Mouse (Mus musculus): ENCODE results near the gene Fto. TPM values are rescaled to one million over a fixed set of nuclear protein-coding genes. Genes with fewer than 3 reads are reported as not detected.

Fto gene
- total RNA-seq (2014; fragmentation: Nextera tagmentation) (45.7 and 50.1 TPM in 2 replicates), total RNA-seq (2017) (17.3 and 17.9 TPM in 2 replicates), polyA plus RNA-seq (2012) (10.4 and 12.2 TPM in 2 replicates)

GRCm38 (mm10) chr8:91312835-91313832, at the start of gene Fto, which contains the start of gene Rpgrip1l:
Fto (plus strand) TSS chr8:91313525.
Rpgrip1l (minus strand) TSS chr8:91313262.
- TF ChIP-seq CTCF (IDR thresholded peaks at IDR 0.05; ENCODE audit: low read depth, low read length) (peak; percentile 27; the same call in 1 of the 2 replicates), GATA2 (IDR thresholded peaks at IDR 0.05; ENCODE audit: borderline replicate concordance, low read depth, low read length) (no peak)
- H3K4me1 ChIP-seq (ENCODE audit: insufficient read depth, low read depth, low read length), result peaks cover 29% of the 10 kb centered on the region
- no peaks in the 10 kb centered on the region for H3K9me3 ChIP-seq (replicated peaks)
- peaks cover 21% of the 10 kb centered on the region for H3K36me3 ChIP-seq (replicated peaks)
- peak; percentile 71 for DNase-seq (ENCODE audit: low spot score)
- H3K27me3 ChIP-seq (ENCODE audit: insufficient read depth, low read length), result no peaks in the 10 kb centered on the region
- ATAC-seq (ENCODE audit: extremely low read depth, insufficient number of reproducible peaks, low FRiP score, poor library complexity, severe bottlenecking), result peak; percentile 95
- H3K4me3 ChIP-seq (ENCODE audit: low read depth, low read length), result peak within 1 kb of the TSS; percentile 82

DNA sequence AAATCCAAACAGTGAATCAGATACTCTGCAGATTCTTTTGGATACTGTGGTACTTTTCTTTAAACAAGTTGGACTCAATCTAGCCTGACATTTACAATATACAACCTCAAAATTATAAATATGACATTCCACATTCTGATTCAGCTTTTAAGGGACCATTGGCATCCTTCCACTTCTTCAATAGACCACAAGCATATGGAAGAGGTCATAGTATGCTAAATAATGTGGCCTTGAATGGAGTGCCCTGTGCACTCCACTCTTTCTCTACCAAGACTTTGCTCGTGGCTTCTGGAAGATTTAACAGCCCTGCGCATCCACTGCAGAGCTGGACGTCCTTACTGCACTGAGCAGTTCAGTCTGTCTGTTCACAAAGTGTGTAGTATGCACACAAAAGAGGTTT, 49.4 kb upstream of the Fto start:
- no peak for ATAC-seq (ENCODE audit: extremely low read depth, insufficient number of reproducible peaks, low FRiP score, poor library complexity, severe bottlenecking)

GRCm38 (mm10) chr8:91264564-91264963, 48.8 kb upstream of the Fto start:
- TF ChIP-seq CTCF (IDR thresholded peaks at IDR 0.05; ENCODE audit: low read depth, low read length) (no peak), GATA2 (IDR thresholded peaks at IDR 0.05; ENCODE audit: borderline replicate concordance, low read depth, low read length) (no peak), POLR2AphosphoS5 (IDR thresholded peaks at IDR 0.05; ENCODE audit: insufficient replicate concordance, low read depth, low read length) (no peak), TAL1 (conservative IDR thresholded peaks at IDR 0.05; ENCODE audit: low read depth, low read length) (no peak), GATA1 (IDR thresholded peaks at IDR 0.05; ENCODE audit: borderline replicate concordance, low read length) (no peak)
- ATAC-seq (ENCODE audit: extremely low read depth, insufficient number of reproducible peaks, low FRiP score, poor library complexity, severe bottlenecking) (no peak), DNase-seq (ENCODE audit: low spot score) (no peak)
- peaks cover 5% of the 10 kb centered on the region for H3K36me3 ChIP-seq (replicated peaks)
- H3K4me1 ChIP-seq (ENCODE audit: insufficient read depth, low read depth, low read length), result no peaks in the 10 kb centered on the region
- H3K27me3 ChIP-seq (ENCODE audit: insufficient read depth, low read length), result no peaks in the 10 kb centered on the region
- no peak overlapping the region for H3K4me3 ChIP-seq (ENCODE audit: low read depth, low read length)
- no peaks in the 10 kb centered on the region for H3K9me3 ChIP-seq (replicated peaks)

More for the DNA sequence above, 49.4 kb upstream of the Fto start:
- no peaks in the 10 kb centered on the region for H3K4me1 ChIP-seq (ENCODE audit: insufficient read depth, low read depth, low read length)
- no peaks in the 10 kb centered on the region for H3K9me3 ChIP-seq (replicated peaks)
- no peak for DNase-seq (ENCODE audit: low spot score)
- H3K27me3 ChIP-seq (ENCODE audit: insufficient read depth, low read length), result no peaks in the 10 kb centered on the region
- H3K36me3 ChIP-seq (replicated peaks), result peaks cover 5% of the 10 kb centered on the region
- TF ChIP-seq TAL1 (conservative IDR thresholded peaks at IDR 0.05; ENCODE audit: low read depth, low read length), result no peak
- TF ChIP-seq POLR2AphosphoS5 (IDR thresholded peaks at IDR 0.05; ENCODE audit: insufficient replicate concordance, low read depth, low read length), result no peak
- no peak for TF ChIP-seq GATA1 (IDR thresholded peaks at IDR 0.05; ENCODE audit: borderline replicate concordance, low read length)
- TF ChIP-seq GATA2 (IDR thresholded peaks at IDR 0.05; ENCODE audit: borderline replicate concordance, low read depth, low read length), result no peak
- no peak for TF ChIP-seq CTCF (IDR thresholded peaks at IDR 0.05; ENCODE audit: low read depth, low read length)
- no peak overlapping the region for H3K4me3 ChIP-seq (ENCODE audit: low read depth, low read length)

DNA sequence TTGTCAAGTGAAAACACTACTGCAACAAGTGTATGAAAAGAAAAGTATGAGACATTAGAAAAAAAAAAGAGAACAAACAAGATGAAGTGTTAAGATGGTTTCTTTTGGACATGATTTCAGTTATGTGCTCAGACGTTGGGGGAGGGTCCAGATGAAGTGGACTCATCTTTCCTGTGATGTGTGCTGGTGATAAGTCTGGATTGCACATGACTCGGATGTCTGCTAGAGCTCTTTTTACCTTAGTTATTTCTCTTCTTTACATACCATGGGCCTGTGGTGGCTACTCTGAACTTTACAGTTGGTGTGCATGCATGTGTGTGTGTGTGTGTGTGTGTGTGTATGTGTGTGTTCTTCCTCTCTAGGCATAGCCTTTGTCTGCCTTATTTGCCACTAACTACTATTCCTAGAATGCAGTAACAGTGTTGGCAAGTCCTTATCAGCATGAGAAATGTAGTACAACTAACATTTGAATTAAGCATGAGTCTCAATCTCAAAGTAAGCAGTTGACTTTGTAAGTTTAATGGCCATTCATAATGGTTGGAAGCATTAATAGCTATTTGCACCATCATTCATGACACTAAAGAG, 43.9 kb upstream of the Fto start:
- no peak overlapping the region for H3K4me3 ChIP-seq (ENCODE audit: low read depth, low read length)
- TF ChIP-seq GATA1 (IDR thresholded peaks at IDR 0.05; ENCODE audit: borderline replicate concordance, low read length) (no peak), POLR2AphosphoS5 (IDR thresholded peaks at IDR 0.05; ENCODE audit: insufficient replicate concordance, low read depth, low read length) (no peak), GATA2 (IDR thresholded peaks at IDR 0.05; ENCODE audit: borderline replicate concordance, low read depth, low read length) (no peak), CTCF (IDR thresholded peaks at IDR 0.05; ENCODE audit: low read depth, low read length) (no peak), TAL1 (conservative IDR thresholded peaks at IDR 0.05; ENCODE audit: low read depth, low read length) (no peak)
- no peak for ATAC-seq (ENCODE audit: extremely low read depth, insufficient number of reproducible peaks, low FRiP score, poor library complexity, severe bottlenecking)

GRCm38 (mm10) chr8:91273493-91273892, 39.8 kb upstream of the Fto start:
- H3K9me3 ChIP-seq (replicated peaks), result peaks cover 2% of the 10 kb centered on the region; the same call in 1 of the 2 replicates
- no peaks in the 10 kb centered on the region for H3K4me1 ChIP-seq (ENCODE audit: insufficient read depth, low read depth, low read length)
- H3K4me3 ChIP-seq (ENCODE audit: low read depth, low read length), result no peak overlapping the region
- DNase-seq (ENCODE audit: low spot score) (no peak), ATAC-seq (ENCODE audit: extremely low read depth, insufficient number of reproducible peaks, low FRiP score, poor library complexity, severe bottlenecking) (no peak)
- H3K27me3 ChIP-seq (ENCODE audit: insufficient read depth, low read length), result no peaks in the 10 kb centered on the region
- H3K36me3 ChIP-seq (replicated peaks), result peaks cover 14% of the 10 kb centered on the region
- TF ChIP-seq CTCF (IDR thresholded peaks at IDR 0.05; ENCODE audit: low read depth, low read length), result no peak
- TF ChIP-seq GATA2 (IDR thresholded peaks at IDR 0.05; ENCODE audit: borderline replicate concordance, low read depth, low read length), result no peak
- no peak for TF ChIP-seq TAL1 (conservative IDR thresholded peaks at IDR 0.05; ENCODE audit: low read depth, low read length)
- TF ChIP-seq POLR2AphosphoS5 (IDR thresholded peaks at IDR 0.05; ENCODE audit: insufficient replicate concordance, low read depth, low read length), result no peak
- TF ChIP-seq GATA1 (IDR thresholded peaks at IDR 0.05; ENCODE audit: borderline replicate concordance, low read length), result no peak

More for the DNA sequence above, 43.9 kb upstream of the Fto start:
- no peaks in the 10 kb centered on the region for H3K4me1 ChIP-seq (ENCODE audit: insufficient read depth, low read depth, low read length)
- no peaks in the 10 kb centered on the region for H3K27me3 ChIP-seq (ENCODE audit: insufficient read depth, low read length)
- no peak for DNase-seq (ENCODE audit: low spot score)
- H3K9me3 ChIP-seq (replicated peaks), result no peaks in the 10 kb centered on the region
- peaks cover 9% of the 10 kb centered on the region for H3K36me3 ChIP-seq (replicated peaks)

DNA sequence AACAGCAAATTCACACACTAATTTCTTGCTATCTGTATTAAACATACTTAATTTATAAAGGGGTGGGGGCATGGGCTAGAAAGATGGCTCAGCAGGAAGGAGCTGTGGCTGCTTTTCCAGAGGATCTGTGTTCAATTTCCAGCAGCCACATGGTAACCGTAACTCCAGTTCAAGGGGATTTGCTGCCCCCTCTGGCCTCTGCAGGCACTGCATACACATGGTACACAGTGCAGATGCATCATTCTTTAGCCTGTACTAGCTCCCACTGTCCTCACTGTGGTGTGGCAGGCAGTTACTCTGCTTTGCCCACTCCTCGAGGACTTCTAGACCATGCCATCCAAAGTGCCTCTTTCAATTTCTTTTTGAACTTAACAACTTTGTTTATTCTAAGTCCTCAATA, 37.0 kb upstream of the Fto start:
- TF ChIP-seq POLR2AphosphoS5 (IDR thresholded peaks at IDR 0.05; ENCODE audit: insufficient replicate concordance, low read depth, low read length) (no peak), CTCF (IDR thresholded peaks at IDR 0.05; ENCODE audit: low read depth, low read length) (peak; percentile 45; the same call in 1 of the 2 replicates)
- Histone ChIP-seq H3K36me3 (replicated peaks) (peaks cover 12% of the 10 kb centered on the region), H3K9me3 (replicated peaks) (peaks cover 2% of the 10 kb centered on the region; the same call in 1 of the 2 replicates), H3K4me3 (ENCODE audit: low read depth, low read length) (no peak overlapping the region), H3K4me1 (ENCODE audit: insufficient read depth, low read depth, low read length) (no peaks in the 10 kb centered on the region), H3K27me3 (ENCODE audit: insufficient read depth, low read length) (no peaks in the 10 kb centered on the region)
- DNase-seq (ENCODE audit: low spot score) (no peak), ATAC-seq (ENCODE audit: extremely low read depth, insufficient number of reproducible peaks, low FRiP score, poor library complexity, severe bottlenecking) (no peak)

Measured in G1E (cell line).